Mouse (Mus musculus): ENCODE measurements around the gene Adh6a.

- no peak for TF ChIP-seq RAD21 (IDR thresholded peaks at IDR 0.05; ENCODE audit: low read depth, low read length)
- TF ChIP-seq CHD2 (IDR thresholded peaks at IDR 0.05; ENCODE audit: low read length) = no peak
- TF ChIP-seq CTCF (conservative IDR thresholded peaks at IDR 0.05 in 1 of 2, IDR thresholded peaks at IDR 0.05 in 1 of 2; ENCODE audit: low read depth in 2 of 2, low read length in 2 of 2) = no peak
- TF ChIP-seq ZC3H11A (IDR thresholded peaks at IDR 0.05; ENCODE audit: low read depth, low read length) = no peak
Observed at GRCm38 (mm10) chr3:138316908-138317472, 3.9 kb downstream of the Adh6a start.
